Mouse (Mus musculus) erythroblast, embryonic 14.5 days (primary cell): ENCODE data around the gene Spdya.

Source experiments
- GATA1 ChIP-seq: IDR thresholded peaks from 2 replicates; pipeline ENCODE4 v1.6.1; 2012; ENCODE audit warnings: low read length, inconsistent platforms, mixed read lengths
- TAL1 ChIP-seq: IDR thresholded peaks from 3 replicates; pipeline ENCODE4 v1.6.1; 2012; ENCODE audit warnings: low read length, inconsistent platforms, mixed read lengths

DNA sequence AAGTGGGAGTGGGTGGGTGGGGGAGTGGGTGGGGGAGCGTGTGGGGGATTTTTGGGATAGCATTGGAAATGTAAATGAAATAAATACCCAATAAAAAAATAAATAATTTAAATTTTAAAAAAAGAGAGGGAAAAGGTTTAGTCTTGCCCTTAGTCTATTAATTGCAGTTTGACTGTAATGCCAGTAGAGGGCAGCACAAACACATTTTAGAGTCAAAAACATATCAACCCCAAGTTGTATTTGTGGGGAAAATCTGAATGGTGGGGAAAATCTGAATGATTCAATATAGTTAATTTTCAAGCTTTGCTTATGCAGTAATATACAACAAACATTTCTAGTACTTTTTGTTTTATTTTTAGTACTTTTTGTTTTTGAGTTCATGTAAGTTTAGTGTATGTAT is 3.3 kb upstream of the Spdya start:
- TF ChIP-seq GATA1 (no peak), TAL1 (no peak)
